Mouse (Mus musculus): ENCODE results near the gene Itgb1bp2. TPM values are rescaled to one million over a fixed set of nuclear protein-coding genes. Genes with fewer than 3 reads are reported as not detected.
A peak's percentile ranks its signal among the peaks of the same experiment; 100 is the strongest.

The Itgb1bp2 gene
- total RNA-seq (2015) (0.11 and 1.5 TPM in 2 replicates), total RNA-seq (2017) (0.29 and 1.2 TPM in 2 replicates)

GRCm38 (mm10) chrX:101448886-101449475, at the start of gene Itgb1bp2:
Itgb1bp2 (plus strand) TSS chrX:101449088.
- ATAC-seq (ENCODE audit: poor library complexity, severe bottlenecking) = no peak

GRCm38 (mm10) chrX:101418946-101419724, 29.8 kb upstream of the Itgb1bp2 start:
- peak; percentile 23 for ATAC-seq (ENCODE audit: poor library complexity, severe bottlenecking)

- ATAC-seq (ENCODE audit: poor library complexity, severe bottlenecking) = peak; percentile 99
Measured at GRCm38 (mm10) chrX:101419725-101420699, 28.9 kb upstream of the Itgb1bp2 start.

- no peak for ATAC-seq (ENCODE audit: poor library complexity, severe bottlenecking)
Measured at GRCm38 (mm10) chrX:101420700-101421095, 28.2 kb upstream of the Itgb1bp2 start, which contains the start of gene Zmym3. Zmym3 (minus strand) TSS chrX:101420849.

GRCm38 (mm10) chrX:101423462-101423861, 25.4 kb upstream of the Itgb1bp2 start:
- ATAC-seq (ENCODE audit: poor library complexity, severe bottlenecking) = no peak

- no peak for ATAC-seq (ENCODE audit: poor library complexity, severe bottlenecking)
Measured at GRCm38 (mm10) chrX:101427774-101428173, 21.1 kb upstream of the Itgb1bp2 start.

GRCm38 (mm10) chrX:101428785-101429141, 20.1 kb upstream of the Itgb1bp2 start:
- no peak for ATAC-seq (ENCODE audit: poor library complexity, severe bottlenecking)

GRCm38 (mm10) chrX:101429142-101429949, 19.5 kb upstream of the Itgb1bp2 start, which contains the start of gene Nono:
Nono (plus strand) TSS chrX:101429318.
- peak; percentile 91 for ATAC-seq (ENCODE audit: poor library complexity, severe bottlenecking)

GRCm38 (mm10) chrX:101429976-101430375, 18.9 kb upstream of the Itgb1bp2 start:
- ATAC-seq (ENCODE audit: poor library complexity, severe bottlenecking) = peak; percentile 11

GRCm38 (mm10) chrX:101451147-101451546, 2.3 kb downstream of the Itgb1bp2 start:
- ATAC-seq (ENCODE audit: poor library complexity, severe bottlenecking) = peak; percentile 64

- no peak for ATAC-seq (ENCODE audit: poor library complexity, severe bottlenecking)
Measured at GRCm38 (mm10) chrX:101451591-101451990, 2.7 kb downstream of the Itgb1bp2 start.

- no peak for ATAC-seq (ENCODE audit: poor library complexity, severe bottlenecking)
Measured at GRCm38 (mm10) chrX:101472202-101472601, 23.3 kb downstream of the Itgb1bp2 start.

GRCm38 (mm10) chrX:101481604-101482350, 32.9 kb downstream of the Itgb1bp2 start:
- ATAC-seq (ENCODE audit: poor library complexity, severe bottlenecking) = no peak

GRCm38 (mm10) chrX:101486487-101487152, 37.7 kb downstream of the Itgb1bp2 start:
- ATAC-seq (ENCODE audit: poor library complexity, severe bottlenecking) = peak; percentile 72

Other genes with a start within 250 kb of the Itgb1bp2 start
- gene Snx12, start 226.5 kb upstream of the Itgb1bp2 start, total RNA-seq (2015) = 32.4 and 36.3 TPM in 2 replicates
- 56.2 and 57.1 TPM in 2 replicates for gene Snx12, start 226.5 kb upstream of the Itgb1bp2 start, total RNA-seq (2017)
- 2.6 and 3.0 TPM in 2 replicates for gene Foxo4, start 194.6 kb upstream of the Itgb1bp2 start, total RNA-seq (2015)
- gene Foxo4, start 194.6 kb upstream of the Itgb1bp2 start, total RNA-seq (2017) = 8.2 and 9.2 TPM in 2 replicates
- gene Gm614, start 185.1 kb upstream of the Itgb1bp2 start, total RNA-seq (2015) = 1.0 TPM in 1 of 2 replicates, not detected in the other
- gene Gm614, start 185.1 kb upstream of the Itgb1bp2 start, total RNA-seq (2017) = not detected in 2 replicates
- gene Il2rg, start 180.8 kb upstream of the Itgb1bp2 start, total RNA-seq (2015) = 47.4 and 60.1 TPM in 2 replicates
- gene Il2rg, start 180.8 kb upstream of the Itgb1bp2 start, total RNA-seq (2017) = 35.2 and 64.5 TPM in 2 replicates
- gene Gm20489, start 180.1 kb upstream of the Itgb1bp2 start, total RNA-seq (2015) = not detected in 2 replicates
- not detected in 2 replicates for gene Gm20489, start 180.1 kb upstream of the Itgb1bp2 start, total RNA-seq (2017)
- 46.8 and 63.7 TPM in 2 replicates for gene Med12, start 175.1 kb upstream of the Itgb1bp2 start, total RNA-seq (2015)
- gene Med12, start 175.1 kb upstream of the Itgb1bp2 start, total RNA-seq (2017) = 28.7 and 37.4 TPM in 2 replicates
- gene Nlgn3, start 149.9 kb upstream of the Itgb1bp2 start, total RNA-seq (2015) = 0.04 TPM in 1 of 2 replicates, not detected in the other
- not detected in 2 replicates for gene Nlgn3, start 149.9 kb upstream of the Itgb1bp2 start, total RNA-seq (2017)
- gene Gjb1, start 72.7 kb upstream of the Itgb1bp2 start, total RNA-seq (2015) = not detected in 2 replicates
- not detected in 2 replicates for gene Gjb1, start 72.7 kb upstream of the Itgb1bp2 start, total RNA-seq (2017)
- 19.2 and 35.4 TPM in 2 replicates for gene Zmym3, start 28.2 kb upstream of the Itgb1bp2 start, total RNA-seq (2015)
- 12.6 and 20.2 TPM in 2 replicates for gene Zmym3, start 28.2 kb upstream of the Itgb1bp2 start, total RNA-seq (2017)
- 190 and 195 TPM in 2 replicates for gene Nono, start 19.8 kb upstream of the Itgb1bp2 start, total RNA-seq (2015)
- 374 and 382 TPM in 2 replicates for gene Nono, start 19.8 kb upstream of the Itgb1bp2 start, total RNA-seq (2017)
- 36.5 and 37.6 TPM in 2 replicates for gene Taf1, start 83.6 kb downstream of the Itgb1bp2 start, total RNA-seq (2015)
- 46.7 and 56.9 TPM in 2 replicates for gene Taf1, start 83.6 kb downstream of the Itgb1bp2 start, total RNA-seq (2017)
- 161 and 177 TPM in 2 replicates for gene Ogt, start 191.0 kb downstream of the Itgb1bp2 start, total RNA-seq (2015)
- 72.4 and 88.5 TPM in 2 replicates for gene Ogt, start 191.0 kb downstream of the Itgb1bp2 start, total RNA-seq (2017)

All from megakaryocyte, adult 5-6 weeks (primary cell).